Mouse (Mus musculus) megakaryocyte, embryonic 14.5 days (primary cell): ENCODE measurements at regions not wholly inside any gene's neighbourhood (a gene's known extent, or its start where the extent isn't known, plus 50 kb on each side); places are given as distances from the start of the nearest gene placed in this dataset.

Source experiments
- FLI1 ChIP-seq: IDR thresholded peaks from 2 replicates; pipeline ENCODE4 v1.6.1; 2012; ENCODE audit warnings: low read length, inconsistent platforms, mixed read lengths
- GATA1 ChIP-seq: IDR thresholded peaks from 3 replicates; pipeline ENCODE4 v1.6.1; 2012; ENCODE audit warnings: mixed read lengths, low read length, inconsistent platforms, borderline replicate concordance

- no peak for TF ChIP-seq FLI1
- TF ChIP-seq GATA1: no peak
Measured at GRCm38 (mm10) chr6:51122941-51123340, 309.5 kb upstream of the Nfe2l3 start.
